Mouse (Mus musculus): ENCODE results near the gene Pik3r5. TPM values are rescaled to one million over a fixed set of nuclear protein-coding genes. Genes with fewer than 3 reads are reported as not detected.

Gene Pik3r5
- 133 TPM for polyA plus RNA-seq (2017; shearing (Covaris generic))

DNA sequence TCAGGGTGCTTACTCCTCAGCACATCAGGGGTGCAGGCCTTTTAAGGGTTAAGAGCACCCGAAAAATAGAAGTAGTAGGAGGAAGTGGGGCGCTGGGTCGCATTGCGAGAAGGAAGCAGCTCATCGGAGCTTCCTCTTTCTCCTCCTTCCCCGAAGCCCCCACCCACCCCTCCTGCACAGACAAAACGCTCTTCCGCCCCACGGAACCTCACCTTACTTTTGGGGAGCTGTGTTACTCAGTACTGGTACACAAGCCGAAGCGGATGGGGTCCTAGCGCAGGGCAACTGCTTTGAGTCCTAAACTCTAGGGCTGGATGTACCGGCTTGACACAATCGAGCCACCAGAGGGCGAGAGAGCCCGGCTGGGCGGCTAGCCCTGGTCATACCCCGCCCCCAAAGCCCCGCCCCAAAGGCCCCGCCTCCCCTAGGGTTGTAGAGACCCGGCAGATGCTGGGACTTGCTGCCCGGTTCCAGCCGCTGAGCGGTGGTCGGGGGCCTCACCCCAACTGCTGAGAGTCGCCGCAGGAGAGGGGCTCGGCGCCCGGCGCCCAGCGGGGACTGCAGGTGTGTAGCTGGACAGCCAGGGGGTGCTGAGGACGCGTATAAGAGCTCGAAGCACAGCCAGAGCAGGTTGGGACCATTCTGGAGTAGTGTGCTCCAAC, at the start of gene Pik3r5:
Gene Pik3r5, plus strand, starts transcription at position 423 of the 662 bp plus-strand sequence.

DNA sequence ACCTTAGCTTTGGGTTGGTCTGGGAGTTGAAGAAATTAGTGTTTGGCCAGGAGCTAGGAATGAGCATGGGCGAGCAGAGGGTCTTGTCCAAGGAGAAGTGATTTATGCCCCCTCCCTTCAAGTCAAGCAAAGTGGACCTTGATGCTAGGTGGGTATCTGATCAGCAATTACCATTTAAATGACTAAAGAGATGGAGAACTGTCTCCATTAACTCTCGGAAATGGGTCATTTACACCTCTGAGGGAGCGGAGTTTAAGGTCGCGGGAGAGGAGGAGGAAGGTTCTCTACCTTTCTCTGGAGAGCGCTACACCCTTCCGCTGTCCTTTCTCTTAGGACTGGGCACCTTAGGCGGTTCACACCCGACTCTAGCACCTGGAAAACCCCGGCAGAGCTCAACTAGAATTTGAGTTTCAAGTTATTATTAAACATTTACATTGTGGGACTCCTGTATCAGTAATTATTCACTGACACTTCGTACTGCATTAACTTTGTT, 31.1 kb upstream of the Pik3r5 start, which contains the start of gene Ntn1:
Gene Ntn1, minus strand, starts transcription at position 97 of the 493 bp plus-strand sequence.

DNA sequence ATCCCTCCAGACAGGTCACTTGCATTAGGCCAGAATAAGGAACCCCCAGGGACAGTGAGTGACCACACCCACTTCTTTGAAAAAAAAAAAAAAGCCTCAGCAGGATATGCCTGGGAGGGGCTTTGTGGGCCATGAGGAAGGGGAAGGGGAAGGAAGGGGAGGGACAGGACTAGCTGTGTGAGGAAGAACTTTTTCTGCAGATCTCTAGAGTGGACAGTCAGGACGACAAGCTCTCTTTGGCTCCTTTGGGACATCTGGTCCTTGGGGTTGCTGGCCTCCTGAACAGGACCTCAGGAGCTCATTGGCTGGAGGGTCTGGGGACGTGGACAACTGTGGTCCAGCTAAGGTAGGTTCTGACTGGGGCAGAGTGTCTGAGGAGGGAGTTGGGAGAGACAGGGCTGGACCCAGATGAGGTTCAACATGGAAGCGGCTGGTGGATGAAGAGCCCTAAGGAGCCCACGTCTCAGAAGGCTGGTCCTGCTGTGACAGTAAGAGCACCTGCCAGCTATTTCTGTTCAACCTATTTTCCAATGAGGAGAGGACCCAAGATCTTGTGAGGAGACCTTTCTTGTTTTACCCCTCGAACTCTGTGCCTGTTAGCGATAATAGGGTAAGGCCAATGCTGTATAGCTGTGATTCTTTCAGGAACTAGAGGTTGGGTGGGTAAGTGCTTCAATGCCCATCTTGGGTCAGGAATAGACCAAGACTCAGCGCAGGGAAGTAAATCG, 71.1 kb downstream of the Pik3r5 start, which contains the start of gene Pik3r6:
Gene Pik3r6, plus strand, starts transcription at position 118 of the 728 bp plus-strand sequence.

Other genes starting within 250 kb of the Pik3r5 start
- 0.34 TPM for gene Ntn1, start 31.3 kb upstream of the Pik3r5 start, polyA plus RNA-seq (2017; shearing (Covaris generic))
- not detected for gene Pik3r6, start 70.9 kb downstream of the Pik3r5 start, polyA plus RNA-seq (2017; shearing (Covaris generic))
- not detected for gene Mfsd6l, start 124.1 kb downstream of the Pik3r5 start, polyA plus RNA-seq (2017; shearing (Covaris generic))
- gene Ccdc42, start 154.9 kb downstream of the Pik3r5 start, polyA plus RNA-seq (2017; shearing (Covaris generic)) = not detected